Mouse (Mus musculus): ENCODE measurements around the gene Crlf3. TPM values are rescaled to one million over a fixed set of nuclear protein-coding genes. Genes with fewer than 3 reads are reported as not detected.
A peak's percentile ranks its signal among the peaks of the same experiment; 100 is the strongest.

The Crlf3 gene
- 10 to 100 TPM; 11.5 to 12.1 TPM for total RNA-seq (2021)
- long read RNA-seq, experiment 1, partial matches to known transcripts: 0 of 6 reads
- long read RNA-seq, experiment 1, other reads (novel, unspliced or antisense): 2 of 6 reads
- long read RNA-seq, experiment 2, partial matches to known transcripts: 1 of 3 reads
- long read RNA-seq, experiment 2, other reads (novel, unspliced or antisense): 1 of 3 reads

- DNase-seq: peak; percentile 94 to 96
Measured at GRCm38 (mm10) chr11:80080826-80081728, at the start of gene Crlf3. Gene Crlf3 (minus strand): TSS chr11:80080991.

- DNase-seq: no peak
Measured at GRCm38 (mm10) chr11:80116411-80116810, 35.6 kb upstream of the Crlf3 start.

GRCm38 (mm10) chr11:80104407-80104806, 23.6 kb upstream of the Crlf3 start:
- no peak for DNase-seq

- DNase-seq: no peak
Measured at GRCm38 (mm10) chr11:80101298-80101697, 20.5 kb upstream of the Crlf3 start.

DNA sequence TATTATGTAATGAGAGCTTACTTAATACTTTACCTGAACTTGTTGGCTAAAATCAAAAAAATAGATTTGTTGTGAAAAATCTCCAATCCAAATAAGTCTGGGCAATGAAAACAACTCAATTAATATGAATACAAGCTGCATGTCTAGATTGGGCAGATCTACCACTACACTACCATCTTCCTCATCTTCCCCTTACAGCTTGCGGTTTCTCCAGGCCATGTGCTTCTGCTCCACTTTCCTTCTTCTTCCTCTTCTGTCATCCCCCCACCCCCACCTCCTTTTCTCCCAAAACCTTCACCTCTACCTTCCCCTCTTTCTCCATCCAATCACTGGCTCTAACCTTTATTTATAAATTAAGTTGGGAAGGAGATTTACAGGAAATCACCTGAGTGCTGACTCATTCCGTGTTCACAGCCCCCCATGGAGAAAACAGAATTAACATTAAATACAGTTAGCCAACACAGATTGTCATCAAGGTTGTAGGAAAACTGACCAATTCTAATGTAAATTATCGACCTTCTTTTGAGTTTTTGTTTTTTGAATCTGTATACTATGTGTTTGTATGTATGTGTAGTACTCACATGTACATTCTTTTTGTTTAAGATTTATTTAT, 17.8 kb upstream of the Crlf3 start:
- DNase-seq: no peak

DNA sequence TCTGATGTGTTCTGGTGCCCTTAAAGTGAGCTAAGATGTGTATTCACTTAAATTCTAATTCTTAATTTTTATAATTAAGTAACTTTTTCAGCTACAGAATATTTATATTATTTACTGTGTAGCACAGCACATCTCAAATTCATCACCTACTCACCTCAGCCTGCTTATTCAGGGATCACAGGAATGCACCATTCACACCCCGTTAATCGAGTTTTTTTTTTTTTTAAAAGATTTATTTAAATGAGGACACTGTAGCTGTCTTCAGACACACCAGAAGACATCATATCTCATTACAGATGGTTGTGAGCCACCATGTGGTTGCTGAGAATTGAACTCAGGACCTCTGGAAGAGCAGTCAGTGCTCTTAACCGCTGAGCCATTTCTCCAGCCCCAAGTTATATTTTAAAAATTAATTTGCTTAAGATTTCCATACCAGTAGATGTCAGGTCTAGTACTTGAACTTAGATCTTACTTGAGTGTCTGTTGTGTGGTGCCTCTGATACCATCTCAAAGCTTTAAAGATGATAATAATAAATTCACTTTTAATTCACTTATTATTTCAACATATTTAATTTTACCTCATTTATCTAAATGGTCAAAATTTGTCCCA, 9.9 kb upstream of the Crlf3 start:
- DNase-seq: no peak

GRCm38 (mm10) chr11:80089817-80090214, 9.0 kb upstream of the Crlf3 start:
- no peak for DNase-seq

- DNase-seq: peak; percentile 90 to 97
Measured at GRCm38 (mm10) chr11:80088917-80089816, 8.4 kb upstream of the Crlf3 start, which contains the start of gene Atad5. Gene Atad5 (plus strand): TSS chr11:80089400.

DNA sequence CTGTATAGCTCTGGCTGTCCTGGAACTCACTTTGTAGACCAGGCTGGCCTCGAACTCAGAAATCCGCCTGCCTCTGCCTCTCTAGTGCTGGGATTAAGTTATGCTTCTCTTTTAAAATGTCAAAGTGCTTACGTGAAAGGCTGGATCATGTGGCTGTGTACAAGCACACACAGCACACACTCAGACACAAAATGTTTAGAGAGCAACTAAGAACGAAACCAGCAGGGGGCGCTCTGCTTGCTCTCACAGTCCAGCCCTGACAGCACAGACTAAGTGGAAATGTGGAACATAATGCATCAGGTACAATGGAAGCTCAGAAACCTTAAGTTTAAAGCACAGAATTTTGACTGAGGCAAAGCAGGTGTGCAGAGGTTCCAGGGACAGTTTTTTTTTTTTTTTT, 6.1 kb upstream of the Crlf3 start:
- DNase-seq: peak; percentile 83 to 91

DNA sequence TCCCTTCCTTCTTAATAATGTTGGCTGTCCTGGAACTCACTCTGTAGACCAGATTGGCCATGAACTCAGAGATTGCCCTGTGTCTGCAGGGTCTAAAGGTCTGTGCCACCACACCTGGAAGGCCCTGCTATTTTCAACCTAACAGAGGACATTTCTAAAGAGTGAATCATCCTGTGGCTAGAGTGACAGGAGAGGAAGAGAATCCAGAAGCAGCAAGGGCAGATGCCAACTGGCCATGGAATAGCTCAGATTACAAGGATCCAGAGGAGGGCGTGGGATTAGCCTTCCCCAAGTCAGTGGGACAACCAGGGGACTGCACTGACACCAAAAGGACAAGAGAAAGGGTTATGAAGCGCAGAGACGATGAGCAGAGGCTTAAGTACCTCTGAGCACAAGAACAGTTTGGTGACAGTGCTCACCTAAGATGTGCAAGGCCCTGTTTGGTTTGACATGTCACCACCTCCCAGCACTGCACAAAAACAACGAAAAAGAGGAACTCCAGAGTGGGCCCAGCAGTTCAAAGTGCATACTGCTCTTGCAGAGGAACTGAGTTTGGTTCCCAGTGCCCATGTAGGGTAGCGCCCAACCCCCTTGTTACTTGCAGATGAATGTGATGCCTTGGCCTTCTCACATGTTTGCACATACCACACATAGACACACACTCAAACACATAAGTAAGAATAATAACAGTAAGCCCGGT, 4.7 kb upstream of the Crlf3 start:
- DNase-seq: peak in 1 of 2 experiments; percentile 38

DNA sequence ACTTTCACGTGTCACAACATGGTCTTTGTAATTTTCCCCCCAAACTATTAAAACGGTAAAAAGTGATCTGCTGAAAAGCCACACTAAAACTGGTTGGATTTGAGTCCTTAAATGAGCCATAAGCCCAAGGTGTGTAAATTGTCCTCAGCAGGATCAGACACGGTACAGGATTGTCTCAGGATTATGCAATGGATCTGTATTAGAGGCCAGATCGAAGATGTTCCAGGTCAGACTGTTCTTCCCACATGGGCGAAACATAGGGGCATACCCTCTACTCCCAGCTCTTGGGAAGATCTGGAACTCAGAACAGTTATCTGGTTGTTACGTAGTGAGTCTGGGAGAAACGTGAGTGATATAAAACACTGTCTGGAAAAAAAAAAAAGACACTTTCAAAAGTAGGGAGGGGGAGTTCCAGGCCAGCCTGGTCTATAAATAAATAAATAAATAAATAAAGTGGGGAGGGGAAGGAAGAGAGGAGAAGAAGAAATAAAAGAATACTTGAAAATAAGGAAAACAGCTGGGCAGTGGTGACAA, 1.1 kb upstream of the Crlf3 start:
- DNase-seq: no peak

DNA sequence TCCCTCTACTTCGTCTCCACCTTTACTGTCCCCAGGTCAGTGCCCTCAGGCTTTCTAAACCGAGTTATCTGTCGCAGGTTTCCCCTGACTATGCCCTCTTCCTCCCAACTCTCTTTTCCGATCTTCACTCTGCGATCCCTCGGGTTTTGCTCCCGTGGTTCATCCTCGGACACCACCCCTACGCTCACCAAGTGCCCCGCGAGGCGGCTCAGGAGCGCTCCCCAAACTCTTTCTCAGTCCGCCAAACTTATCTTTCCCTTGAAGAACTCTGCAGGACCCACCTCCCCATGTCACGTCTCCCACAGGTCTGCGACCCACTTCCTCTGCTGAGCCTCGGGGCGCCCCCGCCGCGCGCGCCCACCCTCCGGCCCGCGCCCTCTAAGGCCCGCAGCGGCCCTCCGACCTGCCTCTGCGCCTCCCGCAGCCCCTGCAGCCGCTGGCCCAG, 388 bp downstream of the Crlf3 start:
- peak in 1 of 2 experiments; percentile 70 for DNase-seq

DNA sequence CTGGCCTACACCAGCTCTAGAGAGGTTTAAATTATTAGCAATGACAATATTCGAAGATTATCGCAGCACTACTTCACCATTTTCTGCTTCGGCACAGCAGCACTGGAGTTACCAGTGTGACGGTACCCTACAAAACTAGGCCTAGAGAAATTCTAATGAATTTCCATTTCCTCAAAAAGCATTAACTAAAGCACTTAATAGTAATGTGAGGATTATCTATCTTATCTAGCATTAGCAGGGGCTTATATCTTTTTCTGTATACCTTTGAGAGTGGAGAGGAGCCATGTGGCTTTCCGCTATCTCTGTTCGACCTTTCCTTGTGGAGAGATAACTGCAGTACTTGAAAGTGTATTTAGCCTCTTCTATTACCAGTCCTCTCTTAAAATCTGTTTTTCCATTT, 1.0 kb downstream of the Crlf3 start:
- DNase-seq: no peak

- no peak for DNase-seq
Measured at GRCm38 (mm10) chr11:80078831-80079230, 2.0 kb downstream of the Crlf3 start.

DNA sequence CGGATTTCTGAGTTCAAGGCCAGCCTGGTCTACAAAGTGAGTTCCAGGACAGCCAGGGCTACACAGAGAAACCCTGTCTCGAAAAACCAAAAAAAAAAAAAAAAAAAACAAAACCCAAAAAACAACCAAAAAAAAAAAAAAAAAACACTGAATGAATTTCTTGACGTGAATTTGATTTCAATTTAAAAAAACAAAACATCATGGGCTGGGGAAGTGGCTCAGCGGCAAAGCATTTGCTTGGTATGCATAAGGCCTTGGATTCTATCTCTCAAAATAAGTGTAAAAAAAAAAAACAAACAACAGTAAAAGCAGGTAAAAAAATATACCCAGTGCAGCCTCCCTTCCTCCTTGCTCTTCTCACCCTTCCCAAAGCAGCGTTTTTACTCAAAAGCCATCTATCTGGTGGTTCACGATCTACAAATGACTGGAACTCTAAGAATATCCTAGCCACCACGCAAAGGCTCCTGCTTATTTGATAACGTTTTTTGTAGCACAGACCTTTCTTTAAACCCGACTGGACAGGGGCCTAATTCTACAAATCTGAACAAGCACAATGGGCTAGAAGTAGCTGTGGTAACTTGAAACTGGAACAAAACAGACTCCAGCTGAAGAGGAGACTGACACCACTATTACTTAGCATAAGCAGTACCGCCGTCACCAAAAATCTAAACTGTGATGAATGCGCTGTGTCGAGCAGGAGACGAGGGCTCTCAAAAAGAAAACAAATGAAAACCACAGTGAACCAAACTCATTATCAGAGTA, 2.8 kb downstream of the Crlf3 start:
- no peak for DNase-seq

GRCm38 (mm10) chr11:80075608-80076277, 5.0 kb downstream of the Crlf3 start:
- no peak for DNase-seq

DNA sequence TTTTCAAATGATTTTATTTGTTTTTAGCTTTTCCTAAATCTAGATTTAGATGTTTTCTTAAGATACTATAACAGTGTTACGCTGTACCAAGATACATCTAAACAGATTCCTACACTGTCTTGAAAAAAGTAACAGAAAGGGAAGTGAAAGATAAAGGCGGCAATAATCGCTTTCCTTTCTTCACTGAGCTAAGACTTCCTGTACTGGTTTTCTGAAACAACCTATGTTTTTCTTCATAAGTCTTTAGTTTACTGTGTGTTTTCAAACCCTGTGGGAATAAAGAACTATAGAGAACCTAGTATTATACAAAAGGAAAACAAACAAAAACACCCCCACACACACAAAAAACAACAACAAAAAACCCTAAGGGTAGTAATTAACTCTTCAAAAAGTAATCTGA, 8.4 kb downstream of the Crlf3 start:
- DNase-seq: no peak

DNA sequence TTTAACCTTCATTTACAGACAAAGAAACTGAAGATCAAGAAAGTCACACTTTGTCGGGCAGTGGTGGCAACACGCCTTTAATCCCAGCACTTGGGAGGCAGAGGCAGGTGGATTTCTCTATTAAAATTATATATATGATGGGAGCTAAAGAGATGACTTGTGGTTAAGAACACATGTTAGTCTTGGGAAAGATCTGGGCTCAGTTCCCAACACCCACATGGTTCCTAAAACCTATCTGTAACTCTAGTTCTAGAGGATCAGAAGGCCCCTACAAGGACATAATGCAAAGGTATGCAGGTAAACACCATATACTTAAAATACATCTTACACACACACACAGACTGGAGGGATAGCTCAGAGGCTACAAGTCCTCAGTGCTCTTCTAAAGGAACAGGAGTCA, 9.8 kb downstream of the Crlf3 start:
- no peak for DNase-seq

DNA sequence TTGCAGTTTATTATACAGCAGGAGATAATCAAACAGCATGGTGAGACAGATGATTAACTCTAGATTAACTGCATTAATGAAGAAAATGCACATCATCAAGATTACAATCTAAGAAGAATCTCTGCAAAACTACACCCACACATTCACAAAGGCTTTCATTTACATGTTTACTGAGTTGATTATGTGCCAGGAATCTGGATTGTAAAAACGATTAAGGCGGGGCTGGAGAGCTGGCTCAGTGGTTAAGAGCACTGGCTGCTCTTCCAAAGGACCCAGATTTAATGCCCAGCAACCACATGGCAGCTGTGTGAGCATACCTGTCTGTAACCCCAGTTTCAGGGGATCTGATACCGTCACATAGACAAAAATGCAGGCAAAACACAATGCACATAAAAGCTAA, 11.0 kb downstream of the Crlf3 start:
- DNase-seq: no peak
